Mouse (Mus musculus) kidney, embryonic 16.5 days (tissue): ENCODE measurements at regions not wholly inside any gene's neighbourhood (a gene's known extent, or its start where the extent isn't known, plus 50 kb on each side); places are given as distances from the start of the nearest gene placed in this dataset. TPM values are rescaled to one million over a fixed set of nuclear protein-coding genes. Genes with fewer than 3 reads are reported as not detected.

ENCODE experiments used
- ATAC-seq: fragments of 200-750 bp; cut with Nextera tagmentation; 2 replicates; pipeline ENCODE4 v1.8.0; 2017; ENCODE audit warnings: moderate TSS enrichment; ENCODE audit not compliant: low FRiP score, low TSS enrichment
- H3K27ac ChIP-seq: fragments of 300-500 bp; sonication (generic); 2 replicates; pipeline ENCODE4 v1.5.1; 2014; ENCODE audit warnings: low read length
- H3K27me3 ChIP-seq: fragments of 300-500 bp; sonication (generic); 2 replicates; pipeline ENCODE4 v1.6.1; 2014; ENCODE audit warnings: low read length, control low read depth, mixed read lengths; ENCODE audit not compliant: insufficient read depth
- H3K36me3 ChIP-seq: fragments of 300-500 bp; sonication (generic); 2 replicates; pipeline ENCODE4 v1.6.1; 2014; ENCODE audit warnings: low read length, control low read depth, mixed read lengths; ENCODE audit not compliant: insufficient read depth
- H3K4me1 ChIP-seq: fragments of 300-500 bp; sonication (generic); 2 replicates; pipeline ENCODE4 v1.6.1; 2014; ENCODE audit warnings: low read length, control low read depth, mixed read lengths; ENCODE audit not compliant: insufficient read depth
- H3K4me2 ChIP-seq: fragments of 300-500 bp; sonication (generic); replicated peaks from 2 replicates; pipeline ENCODE4 v1.6.1; 2014; ENCODE audit warnings: low read depth, low read length
- H3K4me3 ChIP-seq: fragments of 300-500 bp; sonication (generic); 2 replicates; pipeline ENCODE4 v1.5.1; 2014; ENCODE audit warnings: mild to moderate bottlenecking, low read length
- H3K9ac ChIP-seq: fragments of 300-500 bp; sonication (generic); replicated peaks from 2 replicates; pipeline ENCODE4 v1.6.1; 2014; ENCODE audit warnings: low read length
- H3K9me3 ChIP-seq: fragments of 300-500 bp; sonication (generic); 2 replicates; pipeline ENCODE4 v1.6.1; 2016; ENCODE audit warnings: low read length, control low read depth
- WGBS: fragments of 180-500 bp; shearing (Covaris S2); extraction: QIAGEN DNeasy Blood & Tissue Kit; methylation state at CpG from one replicate; pipeline ENCODE4 v1.1.7; 2014; 5-methylcytosine and 5-hydroxymethylcytosine counted together
- microRNA-seq: library from miRNA; unstranded; fragments of <30 nt; microRNA quantifications from one replicate; pipeline ENCODE4, GENCODE M21; 2016

- ATAC-seq, result no peak
- Histone ChIP-seq H3K36me3 (no peaks in the 10 kb centered on the region), H3K4me1 (no peaks in the 10 kb centered on the region), H3K4me2 (no peak overlapping the region), H3K27me3 (no peaks in the 10 kb centered on the region), H3K27ac (no peak overlapping the region), H3K4me3 (no peak overlapping the region), H3K9ac (no peak overlapping the region), H3K9me3 (no peaks in the 10 kb centered on the region)
- WGBS, result 65% methylated on average over 2 of the region's 2 CpGs
Observed at GRCm38 (mm10) chr5:13058883-13059423, 66.3 kb upstream of the Sema3a start.

- Histone ChIP-seq H3K36me3 (no peaks in the 10 kb centered on the region), H3K4me2 (no peak overlapping the region), H3K4me1 (no peaks in the 10 kb centered on the region), H3K9ac (no peak overlapping the region), H3K4me3 (no peak overlapping the region), H3K9me3 (no peaks in the 10 kb centered on the region), H3K27ac (no peak overlapping the region), H3K27me3 (no peaks in the 10 kb centered on the region)
- no peak for ATAC-seq
- 29% methylated on average over 3 of the region's 3 CpGs for WGBS
Observed at GRCm38 (mm10) chr5:13066942-13067341, 58.3 kb upstream of the Sema3a start.

Small RNA genes lying in the stretch of these regions (microRNA-seq; reads per million reads assigned to microRNA genes)
- gene Gm23243, result not detected
